Mouse (Mus musculus) midbrain, embryonic 14.5 days (tissue): ENCODE results near the gene 1110051M20Rik. TPM values are rescaled to one million over a fixed set of nuclear protein-coding genes. Genes with fewer than 3 reads are reported as not detected.
"Not testable (repeated sequence)": the region's sequence is repeated elsewhere in the genome, so short reads cannot be mapped to it uniquely, and the experiment has no call there.

Experiments used
- ATAC-seq: fragments of 200-750 bp; cut with Nextera tagmentation; 2 replicates; pipeline ENCODE4 v1.8.0; 2017; ENCODE audit warnings: moderate number of reproducible peaks, moderate library complexity; ENCODE audit not compliant: low FRiP score, low TSS enrichment
- DNase-seq: peaks from one replicate; pipeline ENCODE4 v3.0.0-alpha.2; 2015
- H3K27ac ChIP-seq: fragments of 300-500 bp; sonication (generic); replicated peaks from 2 replicates; pipeline ENCODE4 v1.5.1; 2014; ENCODE audit warnings: mild to moderate bottlenecking, low read depth, low read length, moderate library complexity
- H3K27me3 ChIP-seq: fragments of 300-500 bp; sonication (generic); 2 replicates; pipeline ENCODE4 v1.6.1; 2014; ENCODE audit warnings: low read length, control low read depth, mixed read lengths; ENCODE audit not compliant: control insufficient read depth, insufficient read depth
- H3K36me3 ChIP-seq: fragments of 300-500 bp; sonication (generic); 2 replicates; pipeline ENCODE4 v1.6.1; 2014; ENCODE audit warnings: low read length, control low read depth; ENCODE audit not compliant: control insufficient read depth, insufficient read depth
- H3K4me1 ChIP-seq: fragments of 300-500 bp; sonication (generic); 2 replicates; pipeline ENCODE4 v1.6.1; 2014; ENCODE audit warnings: mild to moderate bottlenecking, antibody characterized with exemption, low read length, control low read depth; ENCODE audit not compliant: control insufficient read depth, insufficient read depth
- H3K4me2 ChIP-seq: fragments of 300-500 bp; sonication (generic); 2 replicates; pipeline ENCODE4 v1.6.1; 2014; ENCODE audit warnings: mild to moderate bottlenecking, low read length, moderate library complexity
- H3K4me3 ChIP-seq: fragments of 300-500 bp; sonication (generic); replicated peaks from 2 replicates; pipeline ENCODE4 v1.5.1; 2014; ENCODE audit warnings: low read depth, low read length
- H3K9ac ChIP-seq: fragments of 300-500 bp; sonication (generic); replicated peaks from 2 replicates; pipeline ENCODE4 v1.6.1; 2014; ENCODE audit warnings: mild to moderate bottlenecking, low read length, moderate library complexity
- H3K9me3 ChIP-seq: fragments of 300-500 bp; sonication (generic); 2 replicates; pipeline ENCODE4 v1.6.1; 2016; ENCODE audit warnings: low read length, control low read depth, mixed read lengths; ENCODE audit not compliant: control insufficient read depth
- WGBS: fragments of 180-500 bp; shearing (Covaris S2); extraction: QIAGEN DNeasy Blood & Tissue Kit; methylation state at CpG from one replicate; pipeline ENCODE4 v1.1.7; 2014; 5-methylcytosine and 5-hydroxymethylcytosine counted together
- microRNA-seq: library from miRNA; unstranded; fragments of <30 nt; microRNA quantifications from one replicate; pipeline ENCODE4, GENCODE M21; 2016
- polyA plus RNA-seq: library from polyadenylated mRNA; unstranded; fragments of >200 nt; fragmentation: Nextera tagmentation; extraction: Ambion mirVana; gene quantifications from 2 replicates; pipeline ENCODE4 v1.2.1, GENCODE M21; 2014

Gene 1110051M20Rik
- polyA plus RNA-seq, 1 experiment from 2014 or later: 175 TPM

GRCm38 (mm10) chr2:91242547-91242946 lies 202.0 kb downstream of the 1110051M20Rik start:
- WGBS: 78% methylated on average over 5 of the region's 5 CpGs
- no peaks in the 10 kb centered on the region for H3K27me3 ChIP-seq
- no peak for ATAC-seq

GRCm38 (mm10) chr2:91237511-91238080 lies 206.9 kb downstream of the 1110051M20Rik start:
- Histone ChIP-seq H3K4me3 (peak overlapping the region; percentile 41), H3K27ac (peak overlapping the region; percentile 55), H3K4me2 (peak overlapping the region; percentile 58)
- H3K4me1 ChIP-seq, H3K36me3 ChIP-seq, H3K9me3 ChIP-seq, H3K9ac ChIP-seq, H3K27me3 ChIP-seq: not testable (repeated sequence)
- WGBS: 24% methylated on average over 4 of the region's 4 CpGs
- DNase-seq: peak; percentile 47
- ATAC-seq: peak; percentile 16

More at GRCm38 (mm10) chr2:91242547-91242946, 202.0 kb downstream of the 1110051M20Rik start:
- no peak overlapping the region for H3K9ac ChIP-seq
- no peak overlapping the region for H3K4me3 ChIP-seq
- H3K27ac ChIP-seq: no peak overlapping the region
- DNase-seq: no peak
- no peaks in the 10 kb centered on the region for H3K36me3 ChIP-seq
- H3K4me2 ChIP-seq: no peak overlapping the region
- H3K4me1 ChIP-seq: no peaks in the 10 kb centered on the region
- no peaks in the 10 kb centered on the region for H3K9me3 ChIP-seq

- Histone ChIP-seq H3K9ac (peak within 1 kb of the TSS; percentile 38), H3K27me3 (no peaks in the 10 kb centered on the region), H3K36me3 (no peaks in the 10 kb centered on the region), H3K4me1 (no peaks in the 10 kb centered on the region), H3K27ac (peak within 1 kb of the TSS; percentile 55), H3K4me3 (peak within 1 kb of the TSS; percentile 41), H3K9me3 (no peaks in the 10 kb centered on the region), H3K4me2 (peak within 1 kb of the TSS; percentile 58)
- DNase-seq (peak; percentile 96), ATAC-seq (peak; percentile 97)
- WGBS: under 1% methylated on average over 48 of the region's 48 CpGs
Observed at GRCm38 (mm10) chr2:91236601-91237510, 207.6 kb downstream of the 1110051M20Rik start, which contains the start of gene Ddb2. Gene Ddb2, minus strand, starts transcription at chr2:91236982.

GRCm38 (mm10) chr2:91229735-91230134 lies 214.8 kb downstream of the 1110051M20Rik start:
- no peak for ATAC-seq
- Histone ChIP-seq H3K9me3 (no peaks in the 10 kb centered on the region), H3K9ac (no peak overlapping the region), H3K4me3 (no peak overlapping the region), H3K27ac (no peak overlapping the region), H3K36me3 (no peaks in the 10 kb centered on the region), H3K4me2 (no peak overlapping the region), H3K4me1 (no peaks in the 10 kb centered on the region), H3K27me3 (no peaks in the 10 kb centered on the region)
- 85% methylated on average over 2 of the region's 2 CpGs for WGBS
- DNase-seq: no peak

Small RNA genes within 50 kb of the gene (microRNA-seq; reads per million reads assigned to microRNA genes)
- gene Gm22071: not detected

Other genes with a start within 250 kb of the 1110051M20Rik start
- gene Nr1h3, start 241.9 kb downstream of the 1110051M20Rik start, polyA plus RNA-seq: 0.90 and 2.6 TPM in 2 replicates
- gene Acp2, start 241.8 kb downstream of the 1110051M20Rik start, polyA plus RNA-seq: 33.1 and 50.8 TPM in 2 replicates
- 10.6 and 14.6 TPM in 2 replicates for gene Ddb2, start 207.7 kb downstream of the 1110051M20Rik start, polyA plus RNA-seq
- 8.2 and 11.4 TPM in 2 replicates for gene Pacsin3, start 188.8 kb downstream of the 1110051M20Rik start, polyA plus RNA-seq
- gene Arfgap2, start 179.7 kb downstream of the 1110051M20Rik start, polyA plus RNA-seq: 64.2 and 71.8 TPM in 2 replicates
- 2.8 and 4.7 TPM in 2 replicates for gene Lrp4, start 12.8 kb upstream of the 1110051M20Rik start, polyA plus RNA-seq
- gene Ckap5, start 82.1 kb upstream of the 1110051M20Rik start, polyA plus RNA-seq: 117 and 152 TPM in 2 replicates
- 0.11 TPM in 2 replicates for gene F2, start 191.7 kb upstream of the 1110051M20Rik start, polyA plus RNA-seq
- 8.3 and 10.8 TPM in 2 replicates for gene Zfp408, start 205.1 kb upstream of the 1110051M20Rik start, polyA plus RNA-seq
- gene Arhgap1, start 205.2 kb upstream of the 1110051M20Rik start, polyA plus RNA-seq: 96.1 and 101 TPM in 2 replicates